Mouse (Mus musculus) small intestine, adult 2 months (tissue): ENCODE data around the gene Dhx15. TPM values are rescaled to one million over a fixed set of nuclear protein-coding genes. Genes with fewer than 3 reads are reported as not detected.

ENCODE experiments used
- H3K27ac ChIP-seq: fragments of 200-500 bp; 2 replicates; pipeline ENCODE4 v1.5.1; 2012; ENCODE audit warnings: low read depth, low read length, control low read depth, inconsistent platforms; ENCODE audit not compliant: insufficient read depth
- H3K27me3 ChIP-seq: fragments of 200-500 bp; 2 replicates; pipeline ENCODE4 v1.6.1; 2012; ENCODE audit warnings: mild to moderate bottlenecking, moderate library complexity, low read length, inconsistent platforms; ENCODE audit not compliant: control insufficient read depth, insufficient read depth
- H3K36me3 ChIP-seq: fragments of 200-500 bp; 2 replicates; pipeline ENCODE4 v1.6.1; 2012; ENCODE audit warnings: mild to moderate bottlenecking, low read length, control low read depth, inconsistent platforms; ENCODE audit not compliant: control insufficient read depth, insufficient read depth
- H3K4me1 ChIP-seq: fragments of 200-500 bp; 2 replicates; pipeline ENCODE4 v1.6.1; 2012; ENCODE audit warnings: low read length, inconsistent platforms, mixed read lengths; ENCODE audit not compliant: control insufficient read depth, insufficient read depth, insufficient read length
- H3K4me3 ChIP-seq: fragments of 200-500 bp; 2 replicates; pipeline ENCODE4 v1.5.1; 2012; ENCODE audit warnings: low read depth, mild to moderate bottlenecking, control low read depth, inconsistent platforms, low read length, moderate library complexity
- CTCF ChIP-seq: fragments of 200-500 bp; IDR thresholded peaks from 2 replicates; pipeline ENCODE4 v1.5.1; 2012; ENCODE audit warnings: low read depth, mild to moderate bottlenecking, control low read depth, inconsistent platforms, low read length, moderate library complexity, mixed read lengths; ENCODE audit not compliant: insufficient replicate concordance, insufficient read length; ENCODE audit errors: extremely low read depth
- POLR2A ChIP-seq: fragments of 200-500 bp; IDR thresholded peaks from 2 replicates; pipeline ENCODE4 v1.6.1; 2012; ENCODE audit warnings: low read depth, mild to moderate bottlenecking, control low read depth, inconsistent platforms, low read length, moderate library complexity
- WGBS: fragments of 180-500 bp; shearing (Covaris S2); methylation state at CpG from one replicate; pipeline ENCODE4 v1.1.7; 2018; 5-methylcytosine and 5-hydroxymethylcytosine counted together
- polyA plus RNA-seq: library from polyadenylated mRNA; depleted of rRNA; stranded (reverse); fragments of >200 nt; gene quantifications from 2 replicates; pipeline ENCODE4 v1.2.3, GENCODE M21; 2012

Dhx15 gene
- polyA plus RNA-seq, 1 experiment = 11.3 TPM

DNA sequence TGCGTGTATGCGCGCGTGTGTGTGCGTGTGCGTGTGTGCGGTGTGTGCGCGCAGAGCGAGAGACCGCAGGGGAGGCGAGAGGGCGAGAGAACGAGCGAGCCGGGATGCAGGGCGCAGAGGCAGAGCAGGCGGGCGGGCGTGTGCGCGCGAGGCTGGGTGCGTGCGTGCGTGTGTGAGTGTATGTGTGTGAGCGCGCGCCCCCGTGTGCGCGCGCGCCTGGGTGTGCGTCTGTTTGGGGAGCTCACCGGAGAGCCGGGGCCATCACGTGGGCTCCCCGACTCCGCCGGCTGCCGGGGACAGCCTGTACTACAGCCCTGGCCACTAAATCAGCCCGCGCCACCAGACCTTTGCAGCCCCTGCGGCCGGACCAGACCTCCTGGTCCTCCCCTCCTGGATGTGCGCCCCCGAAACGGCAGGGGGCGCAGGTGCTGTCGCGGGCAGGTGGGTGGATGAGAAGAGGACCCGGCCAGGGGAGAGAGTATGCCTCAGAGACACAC is 74.4 kb downstream of the Dhx15 start:
- under 1% methylated on average over 52 of the region's 53 CpGs for WGBS
- H3K27ac ChIP-seq = no peak overlapping the region
- TF ChIP-seq CTCF = peak; percentile 41; the same call in 1 of the 2 replicates
- no peak for TF ChIP-seq POLR2A
- peak overlapping the region; percentile 98 for H3K4me3 ChIP-seq
- H3K4me1 ChIP-seq = peaks cover 24% of the 10 kb centered on the region
- peaks cover 47% of the 10 kb centered on the region for H3K27me3 ChIP-seq
- H3K36me3 ChIP-seq = no peaks in the 10 kb centered on the region

DNA sequence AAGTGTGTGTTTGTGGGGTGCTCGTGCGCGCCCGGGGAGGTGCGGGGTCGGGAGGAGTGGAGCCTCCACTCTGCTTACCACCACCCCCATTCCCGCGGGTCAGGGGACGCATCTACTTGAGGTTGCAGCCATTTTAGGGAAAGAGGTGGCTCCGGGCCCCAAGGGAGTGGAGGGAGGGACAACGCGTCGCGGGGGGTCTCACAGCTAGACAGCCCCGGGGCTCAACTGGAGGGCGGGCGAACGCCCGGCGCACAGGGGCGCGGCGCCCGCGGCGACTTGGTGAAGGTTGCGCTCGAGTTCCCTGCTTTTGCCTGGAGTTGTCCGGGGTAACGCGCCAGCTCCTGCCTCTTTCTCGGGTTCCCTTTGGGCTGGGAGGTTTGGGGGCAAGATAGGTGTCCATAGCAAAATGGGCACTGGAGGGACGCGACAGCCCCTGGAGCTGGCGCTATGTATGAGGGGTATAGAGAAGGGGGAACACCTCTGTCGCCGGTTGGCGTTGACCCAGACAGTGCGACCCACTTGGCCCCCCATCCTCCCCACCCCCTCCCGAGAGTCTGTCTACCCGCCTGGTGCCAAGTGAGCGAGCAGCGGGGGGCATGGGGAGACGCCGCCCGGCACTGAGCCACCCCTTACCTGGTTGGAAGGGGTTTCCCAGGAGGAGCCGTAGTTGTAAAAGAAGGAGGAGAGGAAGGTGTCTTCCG is 75.4 kb downstream of the Dhx15 start:
- WGBS = 1% methylated on average over 48 of the region's 48 CpGs
- no peak overlapping the region for H3K27ac ChIP-seq
- peaks cover 48% of the 10 kb centered on the region for H3K27me3 ChIP-seq
- no peaks in the 10 kb centered on the region for H3K36me3 ChIP-seq
- peak overlapping the region; percentile 98 for H3K4me3 ChIP-seq
- TF ChIP-seq CTCF (no peak), POLR2A (no peak)
- peaks cover 24% of the 10 kb centered on the region for H3K4me1 ChIP-seq

DNA sequence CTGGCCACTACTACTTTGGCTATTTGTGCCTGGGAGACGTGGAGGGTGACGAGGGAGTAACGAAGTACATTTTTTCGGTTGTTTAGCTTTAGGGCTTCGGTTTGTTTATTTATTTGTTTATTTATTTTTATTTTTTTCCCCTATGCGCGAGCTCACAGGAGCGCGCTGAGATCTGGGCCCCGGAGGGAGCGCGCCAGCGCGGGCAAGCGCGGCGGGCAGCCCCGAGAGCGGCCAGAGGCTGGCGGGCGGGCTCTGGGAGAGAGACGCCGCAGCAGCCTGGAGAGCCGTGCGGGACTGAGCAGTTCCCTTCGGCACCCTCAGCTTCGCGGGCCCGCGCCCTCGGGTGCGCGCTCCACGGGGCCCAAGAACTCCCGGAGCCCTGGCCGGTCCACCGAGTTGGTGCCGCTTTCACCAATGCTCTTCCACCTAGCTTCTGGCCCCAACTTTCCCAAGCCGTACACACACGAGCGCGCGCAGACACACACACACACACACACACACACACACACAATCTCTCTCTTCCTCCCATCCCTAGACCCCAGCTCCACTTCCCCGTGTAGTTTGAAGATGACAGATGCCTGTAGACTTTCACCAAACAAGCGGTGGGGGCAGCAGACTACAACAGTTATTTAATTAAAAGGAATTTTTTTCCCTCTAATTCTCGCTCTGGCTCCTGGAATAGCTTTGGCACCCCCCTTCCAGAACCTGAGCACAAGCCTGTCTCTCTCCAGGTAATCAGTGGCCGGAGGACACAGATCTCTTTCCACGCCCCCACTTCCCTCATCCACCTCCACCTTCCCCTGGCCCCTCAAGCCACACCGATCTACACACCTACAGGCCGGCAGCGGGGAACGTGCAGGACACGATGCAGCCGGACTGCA is 76.2 kb downstream of the Dhx15 start:
- no peaks in the 10 kb centered on the region for H3K36me3 ChIP-seq
- TF ChIP-seq CTCF (no peak), POLR2A (no peak)
- 1% methylated on average over 54 of the region's 54 CpGs for WGBS

DNA sequence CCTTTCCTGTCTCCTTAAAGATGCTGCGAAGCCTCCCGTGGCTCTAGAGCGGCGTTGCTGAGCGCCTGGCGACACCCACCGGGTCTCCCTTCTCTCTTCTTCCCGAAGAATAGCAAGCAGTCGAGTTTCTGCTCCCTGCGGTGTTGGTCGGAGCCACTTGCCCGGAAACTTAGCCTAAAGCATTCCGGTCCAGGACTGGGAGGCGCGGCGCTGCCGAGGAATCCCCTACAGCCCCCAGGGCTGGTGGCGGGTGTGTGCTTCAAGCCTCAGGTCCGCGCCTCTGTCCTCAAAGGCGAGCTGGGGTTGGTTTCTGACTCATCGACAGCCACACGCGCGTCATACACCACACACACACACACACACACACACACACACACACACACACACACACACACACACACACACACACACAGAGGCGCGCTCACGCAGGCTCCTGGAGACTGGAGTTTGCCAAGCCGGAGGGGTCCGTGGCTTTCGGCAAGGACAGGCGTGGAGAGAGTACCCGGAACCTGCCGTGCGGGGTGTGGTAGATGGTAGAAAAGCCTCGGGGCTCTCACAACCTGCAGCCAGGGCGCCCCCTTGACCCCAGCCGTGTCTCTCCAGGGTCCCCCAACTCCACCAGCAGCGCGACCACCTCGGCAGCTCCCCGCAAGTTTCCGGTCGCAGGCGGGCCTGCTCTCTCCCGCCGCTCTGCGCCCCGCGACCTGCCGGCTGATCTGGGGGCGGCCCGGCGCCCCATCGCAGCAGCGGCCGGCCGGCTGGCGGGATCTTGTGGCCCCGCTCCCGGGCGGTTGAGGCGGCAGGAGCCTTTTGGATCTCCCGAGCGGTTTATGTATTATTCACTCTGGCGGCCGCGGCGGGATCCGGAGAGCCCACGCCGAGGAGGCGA is 77.1 kb downstream of the Dhx15 start:
- Histone ChIP-seq H3K36me3 (no peaks in the 10 kb centered on the region), H3K4me1 (peaks cover 24% of the 10 kb centered on the region), H3K27me3 (peaks cover 50% of the 10 kb centered on the region), H3K4me3 (peak overlapping the region; percentile 60), H3K27ac (no peak overlapping the region)
- TF ChIP-seq CTCF = no peak
- no peak for TF ChIP-seq POLR2A
- under 1% methylated on average over 73 of the region's 73 CpGs for WGBS

More for the DNA sequence above, 76.2 kb downstream of the Dhx15 start:
- no peak overlapping the region for H3K27ac ChIP-seq
- peaks cover 24% of the 10 kb centered on the region for H3K4me1 ChIP-seq
- H3K27me3 ChIP-seq = peaks cover 50% of the 10 kb centered on the region
- H3K4me3 ChIP-seq = peak overlapping the region; percentile 98

DNA sequence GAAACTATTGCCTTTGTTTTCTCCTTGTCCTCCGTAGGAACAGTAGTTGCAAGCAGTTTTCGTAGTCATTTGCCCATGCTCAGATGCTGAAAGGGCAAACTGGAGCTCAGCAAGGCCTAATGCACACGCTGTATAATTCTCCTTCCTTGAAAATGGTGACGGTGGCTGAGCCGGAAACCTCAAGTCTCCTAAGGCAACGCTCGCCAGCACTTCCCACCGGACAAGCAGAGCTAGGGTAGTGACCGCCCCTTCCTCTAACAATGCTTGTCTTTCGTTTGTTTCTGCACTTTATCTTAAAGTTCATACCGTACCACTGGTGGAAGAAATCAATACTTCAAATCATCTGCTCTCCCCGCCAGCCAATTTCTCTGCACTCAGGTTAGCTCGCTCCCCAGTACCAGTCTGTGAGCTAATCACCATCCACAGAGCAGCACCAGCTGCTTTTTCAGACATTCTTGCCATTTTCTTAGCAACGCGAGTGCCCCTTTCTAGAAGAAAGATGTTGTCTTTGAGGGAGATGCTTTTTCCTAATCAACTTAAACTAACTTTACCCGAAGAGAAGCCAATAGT is 78.0 kb downstream of the Dhx15 start:
- Histone ChIP-seq H3K4me1 (peaks cover 24% of the 10 kb centered on the region), H3K4me3 (no peak overlapping the region), H3K27ac (no peak overlapping the region), H3K36me3 (no peaks in the 10 kb centered on the region), H3K27me3 (peaks cover 55% of the 10 kb centered on the region)
- no peak for TF ChIP-seq CTCF
- TF ChIP-seq POLR2A = no peak
- WGBS = 19% methylated on average over 16 of the region's 16 CpGs
